Comparison of ENCODE assay signal across 8 mouse cellular contexts in genomic region chr12:78860921-78861495, GRCm38 (mm10). TPM values are rescaled to one million over a fixed set of nuclear protein-coding genes. Genes with fewer than 3 reads are reported as not detected.
A peak's percentile ranks its signal among the peaks of the same experiment; 100 is the strongest.
DNase-seq lines count a peak whose midpoint lies in the region; ATAC-seq and TF ChIP-seq lines count a peak whose summit lies in the region.

No protein-coding gene starts in this region.

- H3K27me3 ChIP-seq in thymus, adult 2 months (ENCODE audit: control insufficient read depth, insufficient read depth, low read length), result no peaks in the 10 kb centered on the region
- H3K27me3 ChIP-seq in hindbrain, embryonic 11.5 days (ENCODE audit: control insufficient read depth, insufficient read depth, low read length), result no peaks in the 10 kb centered on the region
- H3K27me3 ChIP-seq in megakaryocyte, embryonic 14.5 days (replicated peaks), result no peaks in the 10 kb centered on the region

- peak overlapping the region; percentile 85 for H3K4me3 ChIP-seq in gastrocnemius, adult 2 months
- peak overlapping the region; percentile 87 for H3K4me3 ChIP-seq in thymus, adult 2 months (ENCODE audit: control insufficient read depth, insufficient read depth, low read length)
- peak overlapping the region; percentile 63 for H3K4me3 ChIP-seq in hindbrain, embryonic 11.5 days (ENCODE audit: low read depth, low read length)
- peak overlapping the region; percentile 97 for H3K4me3 ChIP-seq in megakaryocyte, embryonic 14.5 days (replicated peaks)

- peak; percentile 58 for ATAC-seq in hindbrain, embryonic 11.5 days (ENCODE audit: low FRiP score)

- H3K9ac ChIP-seq in hindbrain, embryonic 11.5 days (ENCODE audit: low read depth, low read length), result peak overlapping the region; percentile 66

- no peak for TF ChIP-seq POLR2A in thymus, adult 2 months (IDR thresholded peaks at IDR 0.05; ENCODE audit: control insufficient read depth, extremely low read depth, insufficient read depth, low read length, poor library complexity)

- under 1% methylated on average over 30 of the region's 30 CpGs for WGBS in thymus, adult 2 months
- WGBS in hindbrain, embryonic 11.5 days, result 2% methylated on average over 30 of the region's 30 CpGs

- H3K4me2 ChIP-seq in hindbrain, embryonic 11.5 days (replicated peaks; ENCODE audit: low read depth, low read length), result peak overlapping the region; percentile 67

- no peak for TF ChIP-seq CTCF in gastrocnemius, adult 2 months (IDR thresholded peaks at IDR 0.05)
- no peak for TF ChIP-seq CTCF in thymus, adult 2 months (IDR thresholded peaks at IDR 0.05; ENCODE audit: borderline replicate concordance, control insufficient read depth, extremely low read depth, insufficient read depth, low read length, poor library complexity)

- H3K36me3 ChIP-seq in thymus, adult 2 months (ENCODE audit: control insufficient read depth, insufficient read depth, low read length), result no peaks in the 10 kb centered on the region
- H3K36me3 ChIP-seq in hindbrain, embryonic 11.5 days (ENCODE audit: control insufficient read depth, insufficient read depth, low read length), result no peaks in the 10 kb centered on the region
- H3K36me3 ChIP-seq in megakaryocyte, embryonic 14.5 days (replicated peaks; ENCODE audit: low read length), result peaks cover 25% of the 10 kb centered on the region

- no peaks in the 10 kb centered on the region for H3K9me3 ChIP-seq in hindbrain, embryonic 11.5 days (ENCODE audit: control insufficient read depth, low read length)
- no peaks in the 10 kb centered on the region for H3K9me3 ChIP-seq in megakaryocyte, embryonic 14.5 days

- intact Hi-C loops in gastrocnemius, adult 2 months (cut with DNase I), result loop anchor here (5.0 kb wide), 1 partner anchor 114 kb away; the partner anchor contains the start of gene Mpp5

- DNase-seq in gastrocnemius, adult 2 months, result no peak
- DNase-seq in gastrocnemius, postnatal 10 days, result no peak
- peak; percentile 8 for DNase-seq in thymus, adult 2 months
- no peak for DNase-seq in thymus, adult 18-20 months
- DNase-seq in hindbrain, embryonic 11.5 days (ENCODE audit: low spot score), result no peak
- DNase-seq in T-cell, adult 2 months (ENCODE audit: low spot score), result no peak
- DNase-seq in ovary, postnatal 36 days (ENCODE audit: low spot score), result no peak

- H3K4me1 ChIP-seq in thymus, adult 2 months (replicated peaks; ENCODE audit: control insufficient read depth, insufficient read depth, low read length), result peaks cover 12% of the 10 kb centered on the region
- H3K4me1 ChIP-seq in hindbrain, embryonic 11.5 days (replicated peaks; ENCODE audit: control insufficient read depth, insufficient read depth, low read length), result no peaks in the 10 kb centered on the region; the same call in 1 of the 2 replicates
- peaks cover 45% of the 10 kb centered on the region for H3K4me1 ChIP-seq in megakaryocyte, embryonic 14.5 days

- H3K27ac ChIP-seq in gastrocnemius, adult 2 months, result peak overlapping the region; percentile 99
- H3K27ac ChIP-seq in thymus, adult 2 months (ENCODE audit: control insufficient read depth, insufficient read depth, low read length), result peak overlapping the region; percentile 66
- no peak overlapping the region for H3K27ac ChIP-seq in hindbrain, embryonic 11.5 days (ENCODE audit: low read depth, low read length)

RNA-seq across cellular contexts. Expression of gene Atp6v1d, which starts 0.4 kb away (rescaled TPM):
- total RNA-seq in gastrocnemius, adult 2 months (2021), result 10 to 100 TPM; 59.8 to 66.2 TPM
- total RNA-seq in gastrocnemius, postnatal 10 days (2021), result 10 to 100 TPM; 44.2 to 48.0 TPM
- 19.0 and 28.1 TPM in 2 replicates for polyA plus RNA-seq in thymus, adult 2 months (2012; rRNA removed)
- 110 and 115 TPM in 2 replicates for polyA plus RNA-seq in hindbrain, embryonic 11.5 days (2014; fragmentation: Nextera tagmentation; extraction: Ambion mirVana)
- 0.60 and 8.3 TPM in 2 replicates for polyA plus RNA-seq in megakaryocyte, embryonic 14.5 days (2012; ENCODE audit: insufficient read depth, low replicate concordance)

RNA-seq across cellular contexts. Expression of gene Eif2s1, which starts 0.6 kb away (rescaled TPM):
- 10 to 100 TPM; 38.8 to 44.9 TPM for total RNA-seq in gastrocnemius, adult 2 months (2021)
- 10 to 100 TPM; 45.9 to 48.7 TPM for total RNA-seq in gastrocnemius, postnatal 10 days (2021)
- polyA plus RNA-seq in thymus, adult 2 months (2012; rRNA removed), result 15.9 and 20.8 TPM in 2 replicates
- 234 and 258 TPM in 2 replicates for polyA plus RNA-seq in hindbrain, embryonic 11.5 days (2014; fragmentation: Nextera tagmentation; extraction: Ambion mirVana)
- polyA plus RNA-seq in megakaryocyte, embryonic 14.5 days (2012; ENCODE audit: insufficient read depth, low replicate concordance), result 0.48 and 13.8 TPM in 2 replicates

RNA-seq across cellular contexts. Expression of gene Plek2, which starts 45.8 kb away (rescaled TPM):
- total RNA-seq in gastrocnemius, adult 2 months (2021), result under 1 TPM; 0.20 to 0.28 TPM
- under 1 TPM in 1 of 2 experiments, not detected in 1; 0.50 TPM for total RNA-seq in gastrocnemius, postnatal 10 days (2021)
- polyA plus RNA-seq in thymus, adult 2 months (2012; rRNA removed), result 1.4 and 1.9 TPM in 2 replicates
- 2.6 and 3.1 TPM in 2 replicates for polyA plus RNA-seq in hindbrain, embryonic 11.5 days (2014; fragmentation: Nextera tagmentation; extraction: Ambion mirVana)
- 0.67 TPM in 1 of 2 replicates, not detected in the other for polyA plus RNA-seq in megakaryocyte, embryonic 14.5 days (2012; ENCODE audit: insufficient read depth, low replicate concordance)

Comparison
In these comparisons a context has a peak if more than half of its experiments do, and no peak if none do; other contexts are left out.
1. RNA of gene Eif2s1, which starts 0.6 kb away (polyA plus RNA-seq): 234 to 258 TPM in hindbrain, embryonic 11.5 days; 15.9 to 20.8 TPM in thymus, adult 2 months and 0.48 to 13.8 TPM in megakaryocyte, embryonic 14.5 days; every median in the first group is over 10 times any median in the second.
2. Peak in every context shown above with its lines, with median percentiles within 50 percentile points of each other: H3K4me3 ChIP-seq.